Mouse (Mus musculus): ENCODE results near the gene Vps4a. TPM values are rescaled to one million over a fixed set of nuclear protein-coding genes. Genes with fewer than 3 reads are reported as not detected.

Vps4a gene
- polyA plus RNA-seq, 1 experiment from 2014 or later, result 55.9 TPM

DNA sequence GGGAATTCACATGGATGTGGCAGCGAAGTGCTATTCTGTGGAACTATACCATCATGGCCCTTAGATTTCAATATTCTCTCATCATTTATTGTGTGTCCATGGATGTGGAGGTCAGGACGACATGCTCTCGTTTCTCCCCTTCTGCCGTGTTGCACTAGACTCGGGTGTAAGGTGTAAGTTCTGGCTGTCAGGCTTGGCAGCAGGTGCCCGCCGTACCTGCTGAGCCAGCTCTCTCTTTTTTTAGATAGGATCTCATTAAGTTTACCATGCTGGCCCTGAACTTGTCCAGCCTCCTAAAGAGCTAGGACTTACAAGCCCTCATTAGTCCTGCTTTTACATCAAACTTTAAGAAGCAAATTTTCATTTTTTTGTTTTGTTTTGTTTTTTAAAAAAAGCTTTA is 59.5 kb downstream of the Vps4a start:
- H3K4me2 ChIP-seq (ENCODE audit: low read length), result no peak overlapping the region
- ATAC-seq (ENCODE audit: insufficient number of reproducible peaks, insufficient read depth, low FRiP score, low read depth), result no peak
- peaks cover 0 to 14% of the 10 kb centered on the region in 2 experiments for H3K4me1 ChIP-seq (ENCODE audit: control insufficient read depth in 2 of 2, insufficient read depth in 2 of 2, low read length in 2 of 2)
- no peak overlapping the region for H3K27ac ChIP-seq (replicated peaks in 1 of 2; ENCODE audit: control insufficient read depth in 1 of 2, insufficient read depth in 1 of 2, low read depth in 2 of 2, low read length in 2 of 2)
- peaks cover 70% of the 10 kb centered on the region for H3K36me3 ChIP-seq (ENCODE audit: control insufficient read depth, insufficient read depth, low read length)
- H3K9me3 ChIP-seq (ENCODE audit: control insufficient read depth, low read length), result no peaks in the 10 kb centered on the region
- no peak overlapping the region for H3K4me3 ChIP-seq (ENCODE audit: control insufficient read depth in 1 of 2, insufficient read depth in 1 of 2, low read depth in 1 of 2, low read length in 2 of 2)
- no peaks in the 10 kb centered on the region for H3K27me3 ChIP-seq (ENCODE audit: control insufficient read depth, insufficient read depth, low read length)
- no peak overlapping the region for H3K9ac ChIP-seq (ENCODE audit: low read length)
- 92% methylated on average over 7 of the region's 7 CpGs for WGBS

Other genes starting within 250 kb of the Vps4a start
- 0.09 and 0.16 TPM in 2 replicates for gene Has3, start 161.0 kb upstream of the Vps4a start, polyA plus RNA-seq (2014; fragmentation: Nextera tagmentation; extraction: Ambion mirVana)
- 39.6 and 40.2 TPM in 2 replicates for gene Utp4, start 137.6 kb upstream of the Vps4a start, polyA plus RNA-seq (2014; fragmentation: Nextera tagmentation; extraction: Ambion mirVana)
- 15.0 and 15.4 TPM in 2 replicates for gene Sntb2, start 95.5 kb upstream of the Vps4a start, polyA plus RNA-seq (2014; fragmentation: Nextera tagmentation; extraction: Ambion mirVana)
- 46.1 and 47.4 TPM in 2 replicates for gene Pdf, start 17.4 kb downstream of the Vps4a start, polyA plus RNA-seq (2014; fragmentation: Nextera tagmentation; extraction: Ambion mirVana)
- gene Cog8, start 25.5 kb downstream of the Vps4a start, polyA plus RNA-seq (2014; fragmentation: Nextera tagmentation; extraction: Ambion mirVana), result 26.5 and 27.1 TPM in 2 replicates
- gene Nip7, start 25.7 kb downstream of the Vps4a start, polyA plus RNA-seq (2014; fragmentation: Nextera tagmentation; extraction: Ambion mirVana), result 49.1 and 54.4 TPM in 2 replicates
- gene Tmed6, start 34.4 kb downstream of the Vps4a start, polyA plus RNA-seq (2014; fragmentation: Nextera tagmentation; extraction: Ambion mirVana), result not detected in 2 replicates
- 8.3 and 9.8 TPM in 2 replicates for gene Terf2, start 65.3 kb downstream of the Vps4a start, polyA plus RNA-seq (2014; fragmentation: Nextera tagmentation; extraction: Ambion mirVana)
- gene Cyb5b, start 119.4 kb downstream of the Vps4a start, polyA plus RNA-seq (2014; fragmentation: Nextera tagmentation; extraction: Ambion mirVana), result 65.6 and 71.9 TPM in 2 replicates

Measured in heart, embryonic 14.5 days (tissue).